Mouse (Mus musculus) stomach, embryonic 14.5 days (tissue): ENCODE results near the gene Dennd1b. TPM values are rescaled to one million over a fixed set of nuclear protein-coding genes. Genes with fewer than 3 reads are reported as not detected.
A peak's percentile ranks its signal among the peaks of the same experiment; 100 is the strongest.

Experiments used
- ATAC-seq: fragments of 200-750 bp; cut with Nextera tagmentation; 2 replicates; pipeline ENCODE4 v1.8.0; 2017; ENCODE audit warnings: low read depth, moderate TSS enrichment; ENCODE audit not compliant: insufficient number of reproducible peaks, insufficient read depth, low FRiP score
- H3K27ac ChIP-seq: fragments of 300-500 bp; sonication (generic); 2 replicates; pipeline ENCODE4 v1.5.1; 2014; ENCODE audit warnings: mild to moderate bottlenecking, low read length, moderate library complexity, mixed read lengths
- H3K27me3 ChIP-seq: fragments of 300-500 bp; sonication (generic); 2 replicates; pipeline ENCODE4 v1.6.1; 2014; ENCODE audit warnings: low read length, control low read depth, mixed read lengths; ENCODE audit not compliant: control insufficient read depth, insufficient read depth
- H3K36me3 ChIP-seq: fragments of 300-500 bp; sonication (generic); 2 replicates; pipeline ENCODE4 v1.6.1; 2014; ENCODE audit warnings: mild to moderate bottlenecking, control low read depth, low read length, moderate library complexity, mixed read lengths; ENCODE audit not compliant: control insufficient read depth, insufficient read depth
- H3K4me1 ChIP-seq: fragments of 300-500 bp; sonication (generic); 2 replicates; pipeline ENCODE4 v1.6.1; 2014; ENCODE audit warnings: low read length, control low read depth, mixed read lengths; ENCODE audit not compliant: control insufficient read depth, insufficient read depth
- H3K4me2 ChIP-seq: fragments of 300-500 bp; sonication (generic); replicated peaks from 2 replicates; pipeline ENCODE4 v1.6.1; 2014; ENCODE audit warnings: low read depth, low read length, control low read depth
- H3K4me3 ChIP-seq: fragments of 300-500 bp; sonication (generic); 2 replicates; pipeline ENCODE4 v1.5.1; 2014; ENCODE audit warnings: low read depth, low read length, control low read depth
- H3K9ac ChIP-seq: fragments of 300-500 bp; sonication (generic); replicated peaks from 2 replicates; pipeline ENCODE4 v1.6.1; 2014; ENCODE audit warnings: low read depth, mild to moderate bottlenecking, control low read depth, low read length, moderate library complexity, mixed read lengths
- H3K9me3 ChIP-seq: fragments of 300-500 bp; sonication (generic); 2 replicates; pipeline ENCODE4 v1.6.1; 2016; ENCODE audit warnings: low read depth, low read length, control low read depth; ENCODE audit not compliant: control insufficient read depth
- WGBS: fragments of 180-500 bp; shearing (Covaris S2); extraction: QIAGEN DNeasy Blood & Tissue Kit; methylation state at CpG from one replicate; pipeline ENCODE4 v1.1.7; 2014; 5-methylcytosine and 5-hydroxymethylcytosine counted together
- polyA plus RNA-seq: library from polyadenylated mRNA; unstranded; fragments of >200 nt; fragmentation: Nextera tagmentation; extraction: Ambion mirVana; gene quantifications from 2 replicates; pipeline ENCODE4 v1.2.1, GENCODE M21; 2014

The Dennd1b gene
- polyA plus RNA-seq, 1 experiment from 2014 or later, result 12.8 TPM

DNA sequence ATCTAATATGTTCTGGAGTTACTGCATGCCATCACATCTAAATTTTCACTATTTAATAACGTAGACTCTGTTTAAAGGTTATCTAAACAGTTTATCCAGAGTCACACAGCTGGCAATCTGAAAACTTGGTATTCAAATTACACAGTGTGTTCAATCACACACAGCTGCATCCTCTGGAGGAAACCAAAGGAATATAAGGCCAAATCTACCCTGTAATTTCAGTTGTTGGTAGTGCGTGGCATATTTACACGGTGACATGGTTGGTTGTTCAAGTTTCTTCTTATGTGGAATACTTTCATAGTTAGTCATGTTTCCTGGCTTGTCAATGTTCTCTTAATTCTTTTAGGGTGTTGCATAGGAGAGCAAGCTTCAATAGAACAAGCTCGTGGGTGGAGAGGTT lies 247.3 kb downstream of the Dennd1b start:
- no peaks in the 10 kb centered on the region for H3K36me3 ChIP-seq
- no peak overlapping the region for H3K4me2 ChIP-seq
- H3K27me3 ChIP-seq, result no peaks in the 10 kb centered on the region
- H3K4me1 ChIP-seq, result peaks cover 12% of the 10 kb centered on the region; the same call in 1 of the 2 replicates
- no peak overlapping the region for H3K9ac ChIP-seq
- H3K9me3 ChIP-seq, result no peaks in the 10 kb centered on the region
- no peak overlapping the region for H3K27ac ChIP-seq
- no peak for ATAC-seq
- no peak overlapping the region for H3K4me3 ChIP-seq
- 56% methylated on average over 4 of the region's 4 CpGs for WGBS

DNA sequence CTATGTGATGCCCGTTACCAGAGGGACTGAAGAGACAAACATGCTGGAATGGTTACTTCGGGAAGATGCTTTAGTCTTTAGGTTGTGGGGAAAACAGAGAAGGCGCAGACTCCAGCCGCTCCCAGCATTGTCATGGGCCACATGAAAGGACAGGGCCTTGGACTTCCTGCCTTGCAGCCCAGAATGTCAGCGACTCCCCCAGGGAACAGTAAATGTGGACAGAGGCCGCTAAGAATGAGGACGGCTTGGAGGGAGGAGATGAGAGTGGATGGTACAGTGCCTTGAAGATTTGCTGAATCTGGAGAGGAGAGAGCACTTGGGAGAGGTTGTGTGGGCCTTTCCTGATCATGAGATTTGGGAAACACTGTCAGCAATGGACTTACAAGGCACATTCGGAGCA lies 252.1 kb downstream of the Dennd1b start:
- peak overlapping the region; percentile 69; the same call in 1 of the 2 replicates for H3K27ac ChIP-seq
- no peak overlapping the region for H3K9ac ChIP-seq
- H3K27me3 ChIP-seq, result no peaks in the 10 kb centered on the region
- H3K4me3 ChIP-seq, result no peak overlapping the region
- no peaks in the 10 kb centered on the region for H3K9me3 ChIP-seq
- ATAC-seq, result no peak
- peaks cover 10% of the 10 kb centered on the region; the same call in 1 of the 2 replicates for H3K4me1 ChIP-seq
- H3K4me2 ChIP-seq, result no peak overlapping the region
- no peaks in the 10 kb centered on the region for H3K36me3 ChIP-seq
- 70% methylated on average over 8 of the region's 8 CpGs for WGBS

DNA sequence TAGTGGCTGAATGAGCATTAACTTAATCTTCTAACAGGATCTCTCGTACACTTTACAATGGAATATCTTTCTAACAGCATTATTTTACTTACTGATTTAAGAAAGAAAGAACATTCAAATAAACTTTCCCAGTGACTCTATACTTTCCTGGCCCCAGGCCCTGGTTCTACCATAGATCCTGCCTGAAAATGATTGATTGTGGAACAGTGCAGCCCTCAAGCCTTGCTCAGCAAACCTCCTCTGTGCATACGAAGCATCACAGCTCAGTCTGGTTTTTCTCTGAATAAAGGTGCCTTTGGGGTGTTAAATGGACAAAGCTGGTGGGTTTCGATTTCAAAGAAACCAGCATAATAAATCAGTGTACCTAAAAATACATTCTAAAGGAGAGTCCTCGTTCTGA lies 260.6 kb downstream of the Dennd1b start:
- no peaks in the 10 kb centered on the region for H3K27me3 ChIP-seq
- H3K4me1 ChIP-seq, result no peaks in the 10 kb centered on the region
- no peaks in the 10 kb centered on the region for H3K36me3 ChIP-seq
- no peak overlapping the region for H3K4me2 ChIP-seq
- peak overlapping the region; percentile 66; the same call in 1 of the 2 replicates for H3K27ac ChIP-seq
- WGBS, result 33% methylated on average over 4 of the region's 4 CpGs
- H3K9ac ChIP-seq, result no peak overlapping the region
- H3K4me3 ChIP-seq, result no peak overlapping the region
- no peaks in the 10 kb centered on the region for H3K9me3 ChIP-seq
- peak; percentile 84; the same call in 1 of the 2 replicates for ATAC-seq

DNA sequence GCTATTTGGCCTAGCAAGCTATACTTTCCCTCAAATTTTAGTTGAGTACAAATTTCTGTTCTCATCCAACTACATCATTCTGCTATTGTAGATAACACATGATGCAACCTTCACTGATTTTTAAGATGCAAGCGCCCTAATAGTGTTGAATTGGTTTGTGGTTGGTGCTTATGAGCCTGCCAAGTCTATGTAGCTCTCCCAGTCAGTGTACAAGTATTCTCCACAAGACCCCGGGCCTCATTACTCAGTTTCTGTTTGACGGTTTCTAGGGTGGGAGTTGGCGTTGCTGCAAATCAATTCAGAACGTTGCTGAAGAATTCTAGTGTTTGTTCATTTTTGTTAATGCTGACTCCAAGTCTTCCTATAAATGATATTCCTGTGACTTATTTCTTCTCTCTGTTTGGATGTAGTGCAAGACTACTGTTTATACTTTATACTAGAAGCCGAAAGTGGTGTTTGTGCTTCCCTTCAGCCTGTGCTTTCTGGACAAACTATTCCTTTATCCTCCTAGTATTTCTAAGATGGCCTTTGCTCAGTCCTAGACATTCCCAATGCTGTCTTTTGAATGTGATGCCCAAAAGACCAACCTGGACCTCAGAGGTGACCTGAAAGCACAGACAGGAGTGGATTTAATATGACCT lies 261.2 kb downstream of the Dennd1b start:
- no peaks in the 10 kb centered on the region for H3K4me1 ChIP-seq
- H3K4me2 ChIP-seq, result no peak overlapping the region
- peak; percentile 71; the same call in 1 of the 2 replicates for ATAC-seq
- H3K9ac ChIP-seq, result no peak overlapping the region
- H3K4me3 ChIP-seq, result no peak overlapping the region
- no peaks in the 10 kb centered on the region for H3K9me3 ChIP-seq
- H3K27ac ChIP-seq, result peak overlapping the region; percentile 66
- 37% methylated on average over 6 of the region's 6 CpGs for WGBS
- H3K36me3 ChIP-seq, result no peaks in the 10 kb centered on the region
- no peaks in the 10 kb centered on the region for H3K27me3 ChIP-seq

Other genes with a start within 250 kb of the Dennd1b start
- 0.90 and 1.00 TPM in 2 replicates for gene Lhx9, start 114.9 kb upstream of the Dennd1b start, polyA plus RNA-seq
- 54.1 and 61.6 TPM in 2 replicates for gene 2310009B15Rik, start 106.6 kb upstream of the Dennd1b start, polyA plus RNA-seq